Mouse (Mus musculus): ENCODE measurements around the gene Nuak1. TPM values are rescaled to one million over a fixed set of nuclear protein-coding genes. Genes with fewer than 3 reads are reported as not detected.

The Nuak1 gene
- total RNA-seq, 2 experiments from 2014 or later = 69.3 to 69.7 TPM

DNA sequence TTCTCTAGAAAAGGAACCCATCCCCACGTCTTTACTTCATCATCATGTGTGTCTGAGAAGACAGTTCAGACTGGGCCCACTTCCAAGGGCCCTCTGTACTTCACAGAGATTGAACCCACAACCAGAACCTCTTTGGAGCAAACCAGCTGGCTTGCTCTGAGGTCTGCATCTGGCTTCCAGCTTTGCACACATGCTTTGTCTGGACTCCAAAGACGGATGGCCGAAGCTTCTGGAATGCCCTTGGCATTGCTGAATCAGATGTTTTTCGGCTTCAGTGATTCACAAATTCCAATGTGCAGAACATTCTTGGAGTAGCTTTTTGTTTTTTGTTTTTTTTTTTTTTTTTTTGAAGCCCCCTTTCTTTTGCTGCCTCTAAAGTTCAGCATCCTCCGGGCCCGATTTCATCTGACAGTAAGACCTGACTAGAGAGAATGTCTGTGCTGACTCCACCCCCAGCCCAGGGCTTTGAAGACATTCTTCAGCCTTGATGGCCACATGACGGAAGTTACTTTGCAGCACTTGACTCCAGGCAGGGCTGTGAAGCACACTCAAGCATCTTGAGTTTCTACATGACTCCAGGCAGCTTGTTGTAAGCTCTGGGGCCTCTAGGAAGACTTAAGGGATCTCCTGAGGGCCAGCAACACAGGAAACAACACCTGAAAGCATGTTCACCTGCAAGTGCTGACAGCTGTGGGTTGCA is 75.1 kb downstream of the Nuak1 start:
- DNase-seq (ENCODE audit: low spot score in 2 of 2) = no peak
- intact Hi-C loops (cut with DNase I) = no loop called here

DNA sequence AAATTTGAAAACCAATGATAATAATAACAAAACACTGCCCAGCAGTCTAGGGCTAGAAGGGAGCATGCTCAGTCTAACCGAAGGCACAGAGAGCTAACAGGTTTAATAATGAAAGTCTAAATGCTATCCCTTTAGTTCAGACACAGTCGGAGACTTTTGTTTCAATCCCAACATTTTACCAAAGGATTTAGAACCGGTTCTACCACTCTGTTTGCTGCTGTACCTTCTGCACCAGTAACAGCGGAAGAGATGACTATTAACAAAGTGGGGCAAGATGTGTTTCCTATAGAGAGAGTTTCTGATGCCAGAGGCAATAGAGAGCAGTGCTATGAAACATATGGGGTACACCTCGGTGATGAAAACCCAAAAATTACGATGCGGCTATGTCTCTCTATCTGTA is 76.6 kb downstream of the Nuak1 start:
- DNase-seq (ENCODE audit: low spot score in 2 of 2) = no peak
- intact Hi-C loops (cut with DNase I) = no loop called here

DNA sequence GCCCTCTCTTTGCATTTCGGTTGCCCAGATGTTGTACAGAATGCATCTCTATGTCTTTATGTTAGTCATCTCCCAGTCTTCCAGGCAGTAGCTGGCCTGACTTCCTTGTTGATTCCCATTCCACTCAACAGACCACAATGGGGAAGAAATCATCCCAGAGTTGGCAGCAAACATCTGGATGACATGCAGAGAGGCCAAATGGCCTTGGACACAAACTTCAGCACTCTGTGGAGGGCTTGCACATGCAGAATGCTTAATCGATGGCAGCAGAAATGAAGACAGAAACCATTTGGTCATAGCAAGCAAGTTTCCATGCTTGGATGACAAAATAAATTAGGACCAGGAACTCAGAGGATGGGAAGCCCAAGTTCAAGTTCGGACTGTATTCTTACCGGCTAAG is 79.4 kb downstream of the Nuak1 start:
- DNase-seq (ENCODE audit: low spot score in 2 of 2) = no peak
- intact Hi-C loops (cut with DNase I) = no loop called here

DNA sequence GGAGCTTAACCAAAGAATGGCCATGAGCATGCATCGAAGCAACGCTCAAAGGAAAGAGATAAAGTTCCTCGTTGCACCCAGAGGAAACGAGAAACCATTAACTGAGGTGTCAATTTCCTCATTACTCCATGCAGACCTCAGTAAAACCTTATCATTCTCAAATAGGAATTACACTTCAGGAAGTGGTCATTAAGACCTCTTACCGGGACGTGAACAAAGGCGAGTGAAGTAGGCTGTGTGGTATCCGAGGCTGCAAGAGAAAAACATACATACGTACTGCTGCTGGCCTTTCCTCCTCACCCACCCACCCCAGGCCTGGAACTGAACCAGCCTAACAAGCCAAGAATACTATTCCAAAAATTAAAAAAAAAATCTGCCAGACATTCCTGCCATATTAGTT is 80.0 kb downstream of the Nuak1 start:
- no peak for DNase-seq (ENCODE audit: low spot score in 2 of 2)
- intact Hi-C loops (cut with DNase I) = no loop called here

DNA sequence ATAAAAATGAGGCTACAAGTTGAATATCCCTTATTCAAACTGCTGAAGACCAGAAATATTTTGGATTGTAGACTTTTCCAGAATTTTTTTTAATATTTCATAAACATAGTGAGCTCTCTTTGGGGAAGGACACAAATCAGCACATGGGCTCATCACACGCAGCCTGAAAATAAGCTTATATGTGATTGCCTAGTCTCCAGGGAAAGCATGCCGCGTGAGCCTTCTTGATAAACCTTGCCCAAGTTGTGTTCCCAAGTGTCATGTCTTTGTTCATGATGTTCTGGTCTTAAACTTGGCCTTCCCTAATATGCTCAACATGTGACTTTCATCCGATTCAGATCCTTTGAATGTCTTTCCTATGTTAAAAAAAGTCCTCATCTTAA is 81.7 kb downstream of the Nuak1 start:
- intact Hi-C loops (cut with DNase I) = loop anchor here (10.0 kb wide), 3 partner anchors 124 to 274 kb away; no protein-coding TSS in a partner anchor

DNA sequence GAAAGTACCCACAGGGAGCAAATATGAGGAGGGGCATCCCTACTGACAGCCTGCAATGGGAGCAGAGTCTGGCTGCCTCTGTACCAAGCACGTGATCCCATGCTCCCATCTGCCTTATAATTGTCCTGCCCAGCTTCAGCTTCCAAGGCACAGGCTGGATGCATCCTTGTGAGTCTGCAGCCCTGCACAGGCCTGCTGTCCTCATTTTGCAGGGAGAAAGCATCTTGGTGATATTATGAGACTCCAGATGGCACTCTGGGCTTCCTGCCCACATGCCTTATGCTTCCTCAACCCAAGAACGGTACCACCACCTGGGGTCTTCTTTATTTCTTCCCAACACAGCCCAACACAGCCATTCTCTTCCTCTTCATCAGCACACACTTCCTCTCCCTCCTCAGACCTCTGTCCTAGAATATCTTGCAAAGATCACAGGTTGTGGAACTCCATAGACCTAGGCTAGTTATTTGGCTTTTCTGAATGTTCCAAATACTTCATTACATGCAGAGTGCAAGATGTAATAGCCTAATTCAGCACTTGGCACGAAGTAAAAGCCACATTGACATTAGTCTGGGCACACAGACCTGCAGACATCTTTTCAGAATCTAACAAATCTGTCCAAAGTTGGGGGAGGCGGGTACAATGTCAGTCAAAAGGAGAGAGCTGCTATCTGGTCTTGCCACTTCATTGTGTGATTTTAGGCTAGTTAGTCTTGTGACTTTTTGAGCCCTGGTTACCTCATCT is 82.2 kb downstream of the Nuak1 start:
- intact Hi-C loops (cut with DNase I) = loop anchor here (10.0 kb wide), 3 partner anchors 123 to 273 kb away; no protein-coding TSS in a partner anchor
- peak; percentile 87 to 88 for DNase-seq (ENCODE audit: low spot score in 2 of 2)

More for the DNA sequence above, 81.7 kb downstream of the Nuak1 start:
- no peak for DNase-seq (ENCODE audit: low spot score in 2 of 2)

DNA sequence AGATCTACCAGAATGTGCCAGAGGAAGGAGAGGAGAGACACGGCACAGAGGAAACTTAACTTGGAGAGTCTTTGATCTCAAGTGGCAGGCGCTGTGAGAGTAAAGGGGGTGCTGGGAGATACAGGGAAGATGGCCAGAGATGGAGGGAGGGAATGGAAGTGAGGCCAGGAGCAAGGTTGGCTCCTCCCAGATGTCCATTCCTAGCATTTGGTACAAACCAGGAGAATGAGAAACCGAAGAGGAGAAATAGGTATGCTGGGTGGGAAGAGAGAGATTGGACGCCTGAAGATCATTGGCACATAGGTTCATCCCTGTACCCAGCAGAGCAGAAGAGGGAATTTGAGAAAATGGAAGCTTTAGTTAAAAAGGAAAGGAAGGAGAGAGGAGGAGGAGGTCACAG is 82.8 kb downstream of the Nuak1 start:
- intact Hi-C loops (cut with DNase I) = loop anchor here (10.0 kb wide), 3 partner anchors 123 to 273 kb away; no protein-coding TSS in a partner anchor
- DNase-seq (ENCODE audit: low spot score in 2 of 2) = peak in 1 of 2 experiments; percentile 30

DNA sequence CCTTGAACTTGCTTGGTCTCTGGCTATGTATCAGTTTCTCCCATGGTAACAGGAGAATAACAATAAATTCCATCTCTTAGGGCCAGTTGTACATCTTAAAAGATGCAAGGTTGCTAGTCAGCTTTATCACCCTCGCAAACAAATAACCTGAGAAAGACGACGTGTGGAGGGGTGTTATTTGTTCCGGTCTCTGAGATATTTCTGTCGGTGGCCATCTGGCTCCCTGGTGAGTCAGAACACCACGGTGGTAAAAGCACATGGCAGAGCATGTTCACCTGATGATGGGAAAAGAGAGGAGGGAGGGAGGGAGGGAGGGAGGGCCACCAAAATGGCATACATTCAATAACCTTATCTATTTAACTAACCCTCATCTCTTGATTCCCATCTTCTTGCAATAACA is 86.1 kb downstream of the Nuak1 start:
- intact Hi-C loops (cut with DNase I) = loop anchor here (10.0 kb wide), 3 partner anchors 120 to 270 kb away; no protein-coding TSS in a partner anchor
- peak; percentile 53 to 68 for DNase-seq (ENCODE audit: low spot score in 2 of 2)

DNA sequence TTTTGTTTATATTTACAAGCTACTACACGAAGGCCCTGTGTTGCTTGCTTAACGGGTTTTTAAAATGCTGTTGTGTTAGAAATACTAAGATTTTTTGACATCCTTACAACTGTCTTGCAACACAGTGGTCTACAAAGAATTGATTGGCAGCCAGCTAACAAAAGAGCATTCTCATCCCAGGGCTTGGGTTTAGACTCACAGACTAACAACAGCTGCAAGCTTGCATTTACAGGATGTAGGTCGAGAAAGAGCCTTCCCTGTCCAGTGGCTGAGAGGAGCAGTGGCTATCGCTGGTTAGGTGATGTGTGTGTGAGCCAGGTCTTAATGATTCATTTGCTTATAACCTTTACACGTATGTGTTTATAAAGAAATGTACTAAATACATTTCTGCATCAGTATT is 94.7 kb downstream of the Nuak1 start:
- no peak for DNase-seq (ENCODE audit: low spot score in 2 of 2)
- intact Hi-C loops (cut with DNase I) = no loop called here

DNA sequence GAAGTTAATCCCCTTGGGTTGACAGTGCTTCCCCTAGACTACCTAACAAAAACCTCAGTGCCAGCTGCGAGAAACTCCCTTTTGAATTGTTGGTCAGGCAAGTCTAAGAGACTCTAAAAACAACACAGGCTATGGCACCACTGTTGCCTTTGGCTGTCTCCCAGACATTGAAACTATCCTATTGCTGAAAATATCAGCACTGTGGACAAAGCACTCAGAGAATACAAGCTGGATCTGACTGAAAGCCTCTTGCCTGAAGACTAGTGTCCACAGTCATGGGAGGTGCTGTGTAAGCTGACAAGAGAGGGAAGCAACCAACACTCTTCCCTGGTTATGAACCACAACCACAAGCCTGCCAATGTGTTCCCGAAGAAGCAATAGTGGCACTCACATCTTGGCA is 96.9 kb downstream of the Nuak1 start:
- intact Hi-C loops (cut with DNase I) = no loop called here
- DNase-seq (ENCODE audit: low spot score in 2 of 2) = no peak

DNA sequence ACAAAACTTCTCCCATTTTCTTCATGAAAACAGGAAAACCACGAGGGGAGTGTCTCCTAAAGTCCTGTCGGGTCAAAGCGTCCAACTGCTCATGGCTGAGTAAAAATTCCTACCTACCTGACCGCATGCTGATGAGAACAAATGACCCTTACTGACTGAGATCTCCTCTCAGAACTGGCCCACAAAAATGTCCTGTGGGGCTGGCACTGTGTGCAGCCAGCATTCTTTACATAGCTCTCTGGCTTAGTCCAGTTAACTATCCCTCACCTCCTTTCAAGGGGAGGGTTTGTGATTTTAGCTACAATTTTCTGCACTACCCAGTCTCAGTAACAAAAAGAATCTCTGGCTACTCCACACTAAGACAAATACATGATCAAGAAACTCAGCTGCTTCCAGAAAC is 100.9 kb downstream of the Nuak1 start:
- intact Hi-C loops (cut with DNase I) = no loop called here
- no peak for DNase-seq (ENCODE audit: low spot score in 2 of 2)

DNA sequence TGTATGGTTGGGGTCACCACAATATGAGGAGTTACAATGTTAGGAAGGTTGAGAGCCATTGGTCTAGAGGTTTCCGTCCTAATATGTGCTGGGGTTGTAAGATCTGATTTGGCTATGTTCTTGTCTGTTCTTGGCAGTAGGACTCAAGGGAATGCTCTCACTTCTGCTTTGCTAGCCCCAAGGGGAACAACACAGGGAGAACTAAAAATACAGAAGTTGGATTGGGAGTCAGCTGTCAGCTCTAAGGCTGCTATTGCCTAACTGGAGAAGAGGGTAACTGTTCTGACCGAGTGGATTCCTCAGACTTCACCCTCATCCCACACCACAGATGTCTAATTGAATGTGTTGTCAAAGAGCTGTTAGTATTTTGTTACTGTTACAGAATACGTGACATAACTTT is 101.6 kb downstream of the Nuak1 start:
- no peak for DNase-seq (ENCODE audit: low spot score in 2 of 2)
- intact Hi-C loops (cut with DNase I) = no loop called here

DNA sequence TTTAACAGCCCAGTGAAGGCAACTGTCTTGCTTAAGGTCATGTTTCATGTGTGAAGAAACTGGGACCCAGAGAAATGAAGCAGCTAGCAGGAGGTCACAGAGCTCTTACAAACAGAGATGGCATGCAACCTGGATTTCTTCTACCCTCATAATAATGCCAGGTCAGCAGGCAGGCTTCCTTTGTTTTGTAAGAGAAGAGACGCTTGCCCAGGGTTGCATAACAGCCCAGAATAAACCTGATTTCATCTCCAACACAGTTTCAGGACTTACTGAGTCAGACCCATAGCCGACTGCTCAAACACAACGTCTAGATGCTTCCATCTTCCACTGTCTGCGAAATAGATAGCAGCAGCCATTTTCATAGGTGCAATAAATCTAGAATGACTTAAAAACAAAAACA is 105.0 kb downstream of the Nuak1 start:
- intact Hi-C loops (cut with DNase I) = no loop called here
- DNase-seq (ENCODE audit: low spot score in 2 of 2) = no peak

DNA sequence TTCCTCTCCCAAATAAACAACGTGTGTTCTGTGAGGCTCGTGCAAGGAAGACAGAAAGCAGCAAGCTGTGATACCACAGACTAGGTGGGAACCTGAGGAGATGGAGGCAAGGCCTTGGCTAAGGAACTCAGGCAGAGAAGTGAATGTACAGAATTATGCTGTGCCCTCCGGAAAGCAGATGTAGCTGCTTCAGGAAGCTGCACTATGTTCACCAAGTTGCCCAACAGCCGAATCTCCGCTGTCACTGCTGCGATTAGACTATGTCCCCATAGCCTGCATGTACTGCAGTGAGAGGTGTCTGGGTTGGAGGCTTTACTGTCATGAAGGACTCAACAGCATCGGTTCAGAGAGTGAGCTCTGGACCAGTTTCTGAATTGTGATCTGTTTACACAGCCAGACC is 110.6 kb downstream of the Nuak1 start:
- intact Hi-C loops (cut with DNase I) = no loop called here
- DNase-seq (ENCODE audit: low spot score in 2 of 2) = no peak

DNA sequence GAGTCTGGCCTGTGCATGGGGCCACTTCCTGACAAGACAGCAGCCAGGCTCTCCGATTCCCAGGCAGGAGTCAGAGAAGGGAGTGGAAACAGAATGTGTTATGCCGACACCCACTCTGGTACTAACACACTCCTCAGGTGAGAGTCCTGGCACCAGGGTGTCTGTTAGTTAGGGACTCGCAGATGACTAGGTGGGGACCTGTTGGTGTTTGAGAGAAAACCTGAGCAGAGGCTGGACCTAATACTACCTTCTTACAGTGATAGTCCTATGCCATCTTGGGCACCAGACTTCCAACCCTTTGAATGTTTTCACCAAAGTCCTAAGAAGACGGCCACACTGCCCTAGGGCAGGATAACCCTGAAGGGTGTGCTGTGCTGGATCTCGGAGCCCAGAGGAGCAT is 111.1 kb downstream of the Nuak1 start:
- intact Hi-C loops (cut with DNase I) = no loop called here
- no peak for DNase-seq (ENCODE audit: low spot score in 2 of 2)

DNA sequence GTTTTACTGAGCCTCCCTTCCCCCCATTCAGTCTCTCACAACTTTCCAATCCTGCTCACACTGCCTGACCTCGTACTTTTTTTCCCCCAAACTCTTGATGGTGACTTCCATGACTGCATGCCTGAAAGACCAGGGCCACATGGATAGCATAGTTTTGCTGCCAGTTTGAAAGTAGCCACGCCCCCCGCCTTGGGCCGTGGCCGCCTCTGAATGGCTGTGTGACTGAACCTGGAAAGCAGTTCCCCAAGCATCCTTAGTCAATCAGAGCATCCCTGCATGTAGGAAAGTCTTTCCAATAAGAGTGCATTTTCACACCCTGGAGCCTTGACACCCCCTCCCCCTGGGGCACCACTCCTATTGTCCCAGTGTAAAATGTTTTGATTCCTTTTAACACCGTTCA is 116.4 kb downstream of the Nuak1 start:
- DNase-seq (ENCODE audit: low spot score in 2 of 2) = no peak
- intact Hi-C loops (cut with DNase I) = no loop called here

Other genes starting within 250 kb of the Nuak1 start
- 10 to 100 TPM; 22.3 to 23.5 TPM for gene Ckap4, start 93.5 kb upstream of the Nuak1 start, total RNA-seq (2021)
- gene Tcp11l2, start 136.0 kb upstream of the Nuak1 start, total RNA-seq (2021) = 10 to 100 TPM; 20.8 to 24.9 TPM
- gene Polr3b, start 181.7 kb upstream of the Nuak1 start, total RNA-seq (2021) = 10 to 100 TPM; 13.0 to 16.0 TPM